Mouse (Mus musculus): ENCODE measurements around the gene Zfyve27.

The Zfyve27 gene

GRCm38 (mm10) chr19:42142757-42143156 lies 21.0 kb upstream of the Zfyve27 start:
- no peak for DNase-seq (ENCODE audit: low read depth, low spot score)

GRCm38 (mm10) chr19:42144067-42144466 lies 19.7 kb upstream of the Zfyve27 start:
- DNase-seq (ENCODE audit: low read depth, low spot score) = no peak

- DNase-seq (ENCODE audit: low read depth, low spot score) = peak; percentile 93
Observed at GRCm38 (mm10) chr19:42144541-42145167, 19.1 kb upstream of the Zfyve27 start.

DNA sequence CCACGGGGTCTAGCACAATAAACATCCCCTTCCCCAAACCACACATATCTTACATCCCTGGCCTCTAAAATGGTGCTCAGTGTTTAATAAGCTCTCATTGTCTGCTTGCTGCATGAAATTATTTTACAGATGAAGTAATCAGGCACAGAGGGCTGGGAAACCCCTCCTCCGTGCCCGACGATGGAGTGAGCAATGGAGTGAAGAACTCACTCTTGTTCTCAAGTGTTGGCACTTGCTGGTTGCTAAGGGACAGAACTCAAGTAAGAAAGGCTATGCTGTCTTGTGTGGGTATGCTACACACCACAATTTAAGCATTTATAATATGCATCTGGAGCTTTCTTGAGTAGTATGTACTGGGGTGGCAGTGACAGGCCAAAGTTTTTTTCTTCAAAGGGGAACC lies 18.5 kb upstream of the Zfyve27 start:
- no peak for DNase-seq (ENCODE audit: low read depth, low spot score)

GRCm38 (mm10) chr19:42145731-42146130 lies 18.0 kb upstream of the Zfyve27 start:
- no peak for DNase-seq (ENCODE audit: low read depth, low spot score)

DNA sequence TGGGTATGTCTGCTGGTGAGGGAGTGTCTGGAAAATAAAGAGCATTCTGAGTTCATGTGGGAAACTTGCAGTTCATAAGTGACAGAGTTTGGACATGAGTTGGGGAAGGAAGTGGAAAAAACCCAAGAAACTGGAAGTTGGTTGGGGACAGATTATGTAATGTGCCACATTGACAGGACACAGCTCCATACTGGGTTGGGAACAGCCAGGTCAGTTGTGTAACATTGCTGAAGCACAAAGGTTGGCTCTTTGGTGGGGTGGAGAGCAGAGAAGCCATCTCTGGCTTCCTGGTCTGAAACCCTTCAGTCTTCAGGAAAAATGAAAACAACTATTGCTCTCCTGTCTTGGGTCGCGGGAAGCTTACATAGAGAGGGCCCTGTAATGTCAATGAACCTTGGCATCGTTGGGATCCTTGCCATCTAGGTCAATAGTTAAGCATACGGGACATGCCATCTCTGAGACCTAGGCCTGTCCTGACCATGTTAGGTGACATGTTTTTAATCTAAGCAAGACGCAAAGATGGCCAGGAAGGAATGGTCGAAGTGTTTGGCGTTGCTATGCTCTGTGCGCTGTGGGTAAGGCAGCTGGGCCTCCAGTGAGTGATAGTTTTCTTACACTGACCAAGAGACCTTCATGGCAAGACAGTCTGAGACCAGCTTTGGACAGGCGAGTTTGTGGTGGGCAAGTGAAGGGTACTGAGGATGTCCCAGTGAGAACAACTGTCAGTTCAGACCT lies 17.3 kb upstream of the Zfyve27 start:
- no peak for DNase-seq (ENCODE audit: low read depth, low spot score)

DNA sequence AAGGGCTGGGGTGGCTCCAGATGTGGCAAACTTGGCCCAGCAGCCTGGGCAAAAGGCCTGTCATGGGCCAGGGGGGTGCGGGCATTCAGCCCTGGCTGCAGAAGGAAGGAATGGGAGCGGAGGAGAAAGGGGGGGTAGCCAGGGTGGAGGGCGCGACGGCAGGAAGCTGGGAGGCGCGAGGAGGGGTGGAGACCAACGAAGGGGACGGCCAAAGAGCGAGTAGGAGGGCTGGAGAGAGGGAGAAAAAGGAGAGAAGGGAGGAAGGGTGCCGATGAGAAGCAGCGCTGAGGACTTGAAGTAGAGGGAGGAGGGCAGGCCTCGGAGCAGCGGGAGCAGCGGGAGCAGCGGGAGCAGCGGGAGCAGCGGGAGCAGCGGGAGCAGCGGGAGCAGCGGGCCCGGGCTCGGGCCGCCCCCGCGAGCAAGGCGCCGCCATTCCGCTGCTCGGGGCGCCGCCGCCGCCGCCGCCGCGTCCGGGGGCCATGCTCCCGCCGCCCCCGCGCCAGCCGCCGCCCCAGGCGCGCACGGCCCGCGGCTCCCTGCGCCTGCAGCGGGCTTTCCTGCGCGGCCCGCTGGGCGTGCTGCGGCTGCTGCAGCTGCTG lies 16.5 kb upstream of the Zfyve27 start, which contains the start of gene Marveld1:
Marveld1 (plus strand) TSS at position 231 of the 599 bp plus-strand sequence.
- DNase-seq (ENCODE audit: low read depth, low spot score) = peak; percentile 61

DNA sequence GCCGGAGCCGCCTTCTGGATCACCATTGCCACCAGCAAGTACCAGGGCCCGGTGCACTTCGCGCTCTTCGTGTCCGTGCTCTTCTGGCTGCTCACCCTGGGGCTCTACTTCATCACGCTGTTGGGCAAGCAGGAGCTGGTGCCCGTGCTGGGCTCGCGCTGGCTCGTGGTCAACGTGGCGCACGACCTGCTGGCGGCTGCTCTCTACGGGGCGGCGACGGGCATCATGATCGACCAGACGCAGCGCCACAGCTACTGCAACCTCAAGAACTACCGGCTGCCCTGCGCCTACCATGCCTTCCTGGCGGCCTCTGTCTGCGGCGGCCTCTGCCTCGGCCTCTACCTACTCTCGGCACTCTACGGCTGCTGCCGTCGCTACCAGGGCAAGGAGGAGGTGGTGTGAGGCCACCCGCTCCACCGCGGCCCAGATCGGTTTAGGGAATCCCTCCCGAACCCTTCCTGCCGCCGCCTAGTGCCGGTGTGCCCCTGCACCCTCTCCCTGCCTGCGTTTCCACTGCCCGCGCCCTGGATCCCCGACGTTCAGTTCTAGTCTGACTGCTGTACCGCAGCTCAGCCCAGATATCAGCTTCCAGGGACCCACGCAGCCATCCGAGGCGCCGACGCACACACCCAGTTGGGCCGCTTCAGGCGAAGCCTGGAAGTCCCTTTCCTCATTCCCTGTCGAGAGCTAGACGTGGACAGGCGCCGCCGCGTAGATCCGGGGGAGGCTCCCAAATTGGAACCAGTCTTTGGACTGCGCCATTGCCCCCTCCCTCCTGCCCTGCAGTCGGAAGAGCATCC lies 15.8 kb upstream of the Zfyve27 start:
- peak; percentile 48 for DNase-seq (ENCODE audit: low read depth, low spot score)

- no peak for DNase-seq (ENCODE audit: low read depth, low spot score)
Observed at GRCm38 (mm10) chr19:42148569-42148860, 15.2 kb upstream of the Zfyve27 start.

DNA sequence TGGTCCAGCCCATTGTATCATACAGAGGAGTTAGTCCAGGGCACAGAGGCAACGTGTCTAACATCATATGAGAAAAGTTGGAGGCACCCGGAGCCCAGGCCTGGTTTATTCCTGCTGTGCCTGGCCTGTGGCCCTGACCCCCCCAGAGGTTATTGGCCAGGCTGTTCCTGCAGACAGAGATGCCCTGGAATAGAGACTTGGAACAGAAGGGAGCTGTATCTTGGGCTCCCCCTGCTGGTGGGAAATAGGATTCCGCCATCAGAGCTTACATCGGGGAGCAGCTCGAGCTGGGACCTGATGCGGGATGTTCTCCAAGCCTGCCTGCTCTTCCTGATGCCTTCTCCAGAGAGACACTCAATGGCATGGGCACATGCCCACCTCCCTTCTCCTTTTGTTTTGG lies 11.8 kb upstream of the Zfyve27 start:
- DNase-seq (ENCODE audit: low read depth, low spot score) = peak; percentile 89

DNA sequence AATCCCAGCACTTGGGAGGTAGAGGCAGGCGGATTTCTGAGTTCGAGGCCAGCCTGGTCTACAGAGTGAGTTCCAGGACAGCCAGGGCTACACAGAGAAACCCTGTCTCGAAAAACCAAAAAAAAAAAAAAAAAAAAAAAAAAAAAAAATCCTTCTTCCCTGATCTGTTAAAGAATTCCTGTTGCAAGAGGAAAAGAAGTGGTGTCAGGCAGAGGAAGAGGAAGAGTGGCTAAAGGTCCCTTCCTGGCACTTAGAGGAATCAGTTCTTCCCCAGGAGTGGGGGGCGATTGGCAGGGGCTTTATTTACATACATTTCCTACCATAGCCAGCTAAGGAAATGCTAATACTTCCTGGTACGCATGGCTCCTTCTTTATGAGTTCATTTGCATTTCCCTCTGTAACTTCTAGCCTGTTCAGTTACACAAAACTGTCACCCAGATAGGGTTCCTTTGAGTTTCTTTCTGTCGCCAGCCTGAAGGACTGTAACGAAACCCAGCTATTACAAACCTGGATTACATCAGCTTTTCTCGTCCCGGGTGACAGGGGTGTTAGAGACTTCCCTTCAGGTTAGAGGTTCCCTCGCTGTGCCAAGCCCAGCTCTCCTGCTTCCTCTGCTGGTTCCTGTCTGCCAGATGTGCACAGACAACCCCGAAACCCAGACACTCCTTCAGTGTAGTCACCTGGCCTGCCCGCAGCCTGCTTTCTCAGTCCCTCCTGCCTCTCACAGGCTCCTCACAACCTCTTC lies 6.1 kb upstream of the Zfyve27 start:
- no peak for DNase-seq (ENCODE audit: low read depth, low spot score)

DNA sequence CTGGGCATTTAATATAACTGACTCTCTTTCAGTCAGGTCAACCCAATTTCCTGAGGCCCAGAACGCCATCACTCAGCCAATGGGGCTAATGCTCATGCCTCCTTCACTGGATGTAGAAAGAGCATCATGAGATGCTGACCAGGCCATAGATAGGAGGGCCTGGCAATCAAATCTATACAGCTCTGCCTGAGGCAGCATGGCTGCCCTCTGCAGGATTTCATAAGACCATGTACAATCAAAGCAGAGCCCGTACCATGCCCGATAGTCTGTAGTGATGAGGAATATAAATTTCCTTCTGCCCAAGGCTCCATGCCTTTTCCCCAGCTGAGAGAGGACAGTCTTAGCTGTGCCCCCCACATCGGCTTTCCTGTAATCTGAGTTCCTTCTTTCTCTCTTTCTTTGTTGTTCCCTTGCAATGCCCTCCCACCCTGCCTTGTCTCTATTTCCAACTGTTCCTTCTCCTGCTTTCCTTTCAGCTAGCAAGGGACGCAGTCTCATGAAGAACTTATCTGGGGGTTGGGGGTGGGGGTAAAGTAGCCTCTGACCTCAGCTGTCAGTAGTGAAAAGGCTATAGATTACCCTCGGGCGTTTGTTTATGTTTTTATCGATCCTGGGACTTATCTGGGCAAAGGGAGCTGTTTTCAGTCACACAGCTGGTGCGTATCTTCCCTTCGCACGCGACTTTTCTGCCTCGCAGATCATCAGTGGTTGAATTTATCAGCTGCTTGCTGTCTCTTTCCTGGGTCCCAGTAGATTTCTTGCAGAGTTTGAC lies 5.3 kb upstream of the Zfyve27 start:
- DNase-seq (ENCODE audit: low read depth, low spot score) = no peak

DNA sequence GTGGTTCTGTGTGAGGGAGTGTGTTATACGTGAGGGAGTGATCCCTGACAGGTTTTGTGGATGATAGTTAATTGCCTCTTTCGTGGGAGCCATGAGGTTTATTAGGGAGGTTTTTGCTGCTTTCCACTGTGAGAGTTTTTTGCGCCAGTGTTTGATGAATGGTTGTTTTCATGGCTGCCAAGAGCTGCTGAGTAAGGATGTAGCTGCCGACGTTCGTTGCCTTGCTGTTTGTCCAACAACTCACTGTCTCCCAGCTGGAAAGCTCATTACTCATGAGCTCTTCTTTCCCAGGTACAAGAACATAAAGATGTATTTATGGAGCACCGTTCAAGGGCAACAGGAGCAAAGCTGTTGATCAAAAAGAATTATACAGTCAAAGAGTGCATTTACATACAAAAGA lies 437 bp downstream of the Zfyve27 start:
- DNase-seq (ENCODE audit: low read depth, low spot score) = no peak

DNA sequence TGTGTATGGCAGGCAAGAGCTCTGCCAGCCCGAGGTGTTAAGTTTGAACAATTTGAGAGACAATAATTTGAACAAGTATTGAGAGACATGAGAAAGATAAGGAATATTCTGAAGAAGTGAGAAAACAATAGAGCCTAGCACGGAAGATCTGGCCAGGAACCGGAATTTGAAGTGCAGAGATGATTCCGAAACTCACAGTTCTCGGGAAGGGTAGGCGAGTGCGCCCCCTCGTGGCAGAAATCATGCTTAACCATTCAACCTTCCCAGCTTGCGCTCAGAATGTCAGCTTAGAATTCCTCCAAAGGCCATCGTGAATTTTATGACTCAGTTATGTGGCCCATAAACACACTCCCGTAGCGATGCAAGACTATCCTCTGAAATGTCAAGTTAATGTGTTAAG lies 2.4 kb downstream of the Zfyve27 start:
- peak; percentile 89 for DNase-seq (ENCODE audit: low read depth, low spot score)

DNA sequence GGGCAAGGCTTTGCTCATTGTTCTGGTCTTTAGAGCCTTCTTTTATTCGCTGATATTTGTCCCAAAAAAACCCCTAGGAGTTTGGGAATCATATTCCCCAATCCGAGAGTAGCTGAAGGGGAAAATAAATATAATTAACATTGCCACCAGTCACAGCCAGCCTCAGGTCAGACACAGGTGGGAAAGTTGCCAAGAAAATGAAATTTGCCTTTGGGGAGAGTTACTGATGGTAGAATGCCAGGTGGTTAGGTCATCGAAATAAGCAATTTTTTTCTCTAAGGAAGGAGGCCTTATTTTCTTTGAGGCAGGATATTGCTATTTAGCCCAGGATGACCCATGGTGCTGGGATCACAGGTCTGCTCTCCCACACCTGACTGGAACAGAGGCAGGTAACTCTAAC lies 3.0 kb downstream of the Zfyve27 start:
- no peak for DNase-seq (ENCODE audit: low read depth, low spot score)

DNA sequence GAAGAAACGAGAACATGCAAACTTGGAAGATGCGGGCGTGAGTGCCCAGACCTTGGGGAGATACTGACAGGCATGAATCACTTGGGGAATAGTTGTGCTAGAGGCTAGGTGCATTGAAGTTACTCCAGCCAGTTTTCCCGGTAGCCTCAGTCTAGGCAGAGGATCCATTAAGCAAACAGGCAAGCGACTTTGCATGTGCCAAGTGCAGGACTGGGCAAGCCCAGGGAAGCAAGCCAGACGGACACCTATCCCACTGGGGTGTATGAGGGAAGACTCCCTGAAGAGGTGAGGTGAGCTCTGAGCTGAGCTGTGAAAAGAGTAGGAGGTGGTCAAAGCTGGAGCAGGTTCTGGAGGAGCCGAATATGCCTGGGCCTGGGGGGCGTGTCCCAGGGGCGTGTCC lies 3.7 kb downstream of the Zfyve27 start:
- no peak for DNase-seq (ENCODE audit: low read depth, low spot score)

GRCm38 (mm10) chr19:42169322-42169975 lies 5.7 kb downstream of the Zfyve27 start:
- DNase-seq (ENCODE audit: low read depth, low spot score) = no peak

DNA sequence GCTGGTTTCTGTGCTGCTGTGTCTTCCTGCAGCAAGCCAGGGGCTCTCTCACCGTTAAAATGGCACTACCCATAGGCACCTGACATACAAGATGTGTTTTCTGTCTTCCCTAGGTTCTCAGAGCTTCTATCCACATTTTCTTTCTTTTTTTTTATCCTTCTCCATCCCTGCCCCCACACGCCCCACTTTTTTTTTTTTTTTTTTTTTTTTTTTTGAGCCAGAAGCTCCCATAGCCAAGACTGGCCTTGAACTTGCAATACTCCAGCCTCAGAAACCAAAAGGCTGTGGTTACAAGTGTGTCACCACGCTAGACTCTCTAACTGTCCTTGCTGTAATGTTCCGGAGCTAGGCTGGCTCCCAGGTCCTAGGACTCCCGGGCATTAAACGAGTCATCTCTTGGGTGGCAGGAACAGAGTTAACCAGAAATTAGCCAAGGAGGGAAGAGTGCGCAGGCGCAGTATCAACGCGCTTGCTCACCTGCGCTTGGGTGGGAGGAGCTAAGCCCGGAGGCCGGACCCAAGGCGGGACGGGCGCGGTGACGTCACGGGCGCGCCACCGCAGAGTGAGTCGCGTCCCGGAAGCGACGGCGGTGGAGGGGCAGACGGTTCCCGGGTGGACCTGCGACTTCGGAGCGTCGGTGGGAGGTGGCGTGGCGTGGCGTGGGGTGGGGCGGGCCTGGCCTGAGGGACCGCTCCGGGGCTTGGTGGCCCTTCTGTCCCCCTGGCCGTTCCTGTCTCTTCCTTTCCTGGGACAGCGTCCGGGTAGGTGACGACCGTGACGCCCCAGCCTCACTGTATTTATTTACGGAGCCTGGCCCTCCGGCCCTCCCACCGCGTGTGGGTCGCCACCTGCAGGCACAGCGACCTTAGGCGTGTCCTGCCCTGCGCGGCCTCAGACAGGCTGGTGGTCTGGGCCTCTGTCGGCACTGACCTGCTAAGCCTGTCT lies 6.5 kb downstream of the Zfyve27 start:
- DNase-seq (ENCODE audit: low read depth, low spot score) = peak; percentile 93

DNA sequence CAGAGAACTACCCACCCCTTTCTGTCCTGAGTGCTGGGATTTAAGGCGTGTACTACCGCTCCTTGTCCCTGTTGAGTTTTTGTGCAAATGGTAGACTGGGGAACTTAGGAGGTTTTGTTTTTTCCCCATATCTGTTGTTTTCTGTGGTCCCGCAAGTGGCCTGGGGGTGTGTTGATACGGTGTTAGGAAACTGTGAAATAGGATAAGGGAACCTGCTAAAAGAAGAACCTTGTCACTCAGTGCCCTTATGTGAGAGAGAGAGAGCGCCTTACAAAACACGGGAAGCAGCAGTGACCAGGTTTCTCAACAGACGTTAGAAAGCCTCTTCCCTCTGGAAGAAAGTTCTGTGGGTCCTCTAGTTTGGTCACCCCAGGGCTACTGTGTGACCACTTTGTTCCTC lies 13.1 kb downstream of the Zfyve27 start:
- no peak for DNase-seq (ENCODE audit: low read depth, low spot score)

Measured in mesoderm, embryonic 11.5 days (tissue).